Mouse (Mus musculus): ENCODE data around the gene Defa31. TPM values are rescaled to one million over a fixed set of nuclear protein-coding genes. Genes with fewer than 3 reads are reported as not detected.
"Not testable (repeated sequence)": the region's sequence is repeated elsewhere in the genome, so short reads cannot be mapped to it uniquely, and the experiment has no call there.

Gene Defa31
- polyA plus RNA-seq (2015; fragmentation: Nextera tagmentation; extraction: Ambion mirVana): not detected in 2 replicates

DNA sequence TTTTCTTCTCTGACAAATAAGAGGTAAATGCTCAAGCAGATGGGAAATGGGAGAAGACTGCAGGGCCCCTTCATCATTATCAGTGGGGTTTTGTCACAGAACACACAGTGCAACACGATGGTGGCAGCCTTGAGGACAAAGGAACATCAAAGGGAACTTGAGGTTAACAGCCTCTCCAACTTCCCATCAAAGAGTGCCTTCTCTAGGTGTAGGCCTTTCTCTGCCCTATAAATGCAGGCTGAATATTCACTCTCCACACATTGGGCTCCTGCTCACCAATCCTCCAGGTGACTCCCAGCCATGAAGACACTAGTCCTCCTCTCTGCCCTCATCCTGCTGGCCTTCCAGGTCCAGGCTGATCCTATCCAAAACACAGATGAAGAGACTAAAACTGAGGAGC lies at the start of gene Defa31:
Gene Defa31, plus strand, starts transcription at position 301 of the 400 bp plus-strand sequence.
- not testable (repeated sequence) for H3K27me3 ChIP-seq; H3K36me3 ChIP-seq; H3K27ac ChIP-seq; ATAC-seq (ENCODE audit: insufficient number of reproducible peaks, low FRiP score, low TSS enrichment, low read depth); H3K4me2 ChIP-seq; H3K9me3 ChIP-seq; H3K4me1 ChIP-seq; H3K4me3 ChIP-seq; H3K9ac ChIP-seq
- WGBS: no CpG with 5 or more reads among the region's 1 CpGs

DNA sequence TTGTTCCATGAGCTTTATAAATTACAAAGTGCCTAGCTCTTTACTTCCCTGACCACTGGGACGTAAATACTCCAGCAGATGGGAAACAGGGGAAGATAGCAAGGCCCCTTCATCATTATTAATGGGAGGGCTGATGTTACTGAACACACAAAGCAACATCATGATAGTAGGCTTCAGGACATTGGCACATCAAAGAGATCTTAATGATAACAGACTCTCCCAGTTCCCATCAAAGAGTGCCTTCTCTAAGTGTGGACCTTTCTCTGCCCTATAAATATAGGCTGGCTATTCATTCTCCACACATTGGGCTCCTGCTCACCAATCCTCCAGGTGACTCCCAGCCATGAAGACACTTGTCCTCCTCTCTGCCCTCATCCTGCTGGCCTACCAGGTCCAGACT lies 29.4 kb upstream of the Defa31 start, which contains the start of gene Defa22:
Gene Defa22, plus strand, starts transcription at position 301 of the 400 bp plus-strand sequence.
- not testable (repeated sequence) for H3K4me1 ChIP-seq; H3K27me3 ChIP-seq; H3K9ac ChIP-seq; H3K4me3 ChIP-seq; H3K9me3 ChIP-seq; H3K4me2 ChIP-seq; H3K36me3 ChIP-seq; ATAC-seq (ENCODE audit: insufficient number of reproducible peaks, low FRiP score, low TSS enrichment, low read depth); H3K27ac ChIP-seq
- WGBS: no CpG with 5 or more reads among the region's 1 CpGs

DNA sequence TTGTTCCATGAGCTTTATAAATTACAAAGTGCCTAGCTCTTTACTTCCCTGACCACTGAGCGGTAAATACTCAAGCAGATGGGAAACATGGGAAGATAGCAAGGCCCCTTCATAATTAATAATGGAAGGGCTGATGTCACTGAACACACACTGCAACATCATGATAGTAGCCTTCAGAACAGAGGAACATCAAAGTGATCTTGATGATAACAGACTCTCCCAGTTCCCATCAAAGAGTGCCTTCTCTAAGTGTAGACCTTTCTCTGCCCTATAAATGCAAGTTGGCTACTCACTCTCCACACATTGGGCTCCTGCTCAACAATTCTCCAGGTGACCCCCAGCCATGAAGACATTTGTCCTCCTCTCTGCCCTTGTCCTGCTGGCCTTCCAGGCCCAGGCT lies 9.8 kb downstream of the Defa31 start, which contains the start of gene Gm15293:
Gene Gm15293, plus strand, starts transcription at position 301 of the 400 bp plus-strand sequence.
- not testable (repeated sequence) for H3K4me1 ChIP-seq; H3K4me2 ChIP-seq; ATAC-seq (ENCODE audit: insufficient number of reproducible peaks, low FRiP score, low TSS enrichment, low read depth); H3K27me3 ChIP-seq; H3K36me3 ChIP-seq; H3K4me3 ChIP-seq; H3K27ac ChIP-seq; H3K9me3 ChIP-seq; H3K9ac ChIP-seq
- no CpG with 5 or more reads among the region's 1 CpGs for WGBS

Other genes with a start within 250 kb of the Defa31 start
- not detected in 2 replicates for gene AY761185, start 246.9 kb upstream of the Defa31 start, polyA plus RNA-seq (2015; fragmentation: Nextera tagmentation; extraction: Ambion mirVana)
- not detected in 2 replicates for gene Defa21, start 166.1 kb upstream of the Defa31 start, polyA plus RNA-seq (2015; fragmentation: Nextera tagmentation; extraction: Ambion mirVana)
- not detected in 2 replicates for gene Defa23, start 136.6 kb upstream of the Defa31 start, polyA plus RNA-seq (2015; fragmentation: Nextera tagmentation; extraction: Ambion mirVana)
- gene Defa35, start 126.6 kb upstream of the Defa31 start, polyA plus RNA-seq (2015; fragmentation: Nextera tagmentation; extraction: Ambion mirVana): not detected in 2 replicates
- not detected in 2 replicates for gene Defa25, start 107.2 kb upstream of the Defa31 start, polyA plus RNA-seq (2015; fragmentation: Nextera tagmentation; extraction: Ambion mirVana)
- not detected in 2 replicates for gene Gm14851, start 95.6 kb upstream of the Defa31 start, polyA plus RNA-seq (2015; fragmentation: Nextera tagmentation; extraction: Ambion mirVana)
- not detected in 2 replicates for gene Defa30, start 57.0 kb upstream of the Defa31 start, polyA plus RNA-seq (2015; fragmentation: Nextera tagmentation; extraction: Ambion mirVana)
- not detected in 2 replicates for gene Defa22, start 29.3 kb upstream of the Defa31 start, polyA plus RNA-seq (2015; fragmentation: Nextera tagmentation; extraction: Ambion mirVana)
- gene Gm15293, start 9.9 kb downstream of the Defa31 start, polyA plus RNA-seq (2015; fragmentation: Nextera tagmentation; extraction: Ambion mirVana): not detected in 2 replicates
- not detected in 2 replicates for gene Gm15292, start 58.1 kb downstream of the Defa31 start, polyA plus RNA-seq (2015; fragmentation: Nextera tagmentation; extraction: Ambion mirVana)
- gene Defa27, start 123.9 kb downstream of the Defa31 start, polyA plus RNA-seq (2015; fragmentation: Nextera tagmentation; extraction: Ambion mirVana): not detected in 2 replicates
- gene Defa29, start 135.4 kb downstream of the Defa31 start, polyA plus RNA-seq (2015; fragmentation: Nextera tagmentation; extraction: Ambion mirVana): not detected in 2 replicates
- not detected in 2 replicates for gene Defa2, start 186.9 kb downstream of the Defa31 start, polyA plus RNA-seq (2015; fragmentation: Nextera tagmentation; extraction: Ambion mirVana)
- not detected in 2 replicates for gene Defa33, start 200.2 kb downstream of the Defa31 start, polyA plus RNA-seq (2015; fragmentation: Nextera tagmentation; extraction: Ambion mirVana)
- gene Defa36, start 235.8 kb downstream of the Defa31 start, polyA plus RNA-seq (2015; fragmentation: Nextera tagmentation; extraction: Ambion mirVana): not detected in 2 replicates

All from limb, embryonic 15.5 days (tissue).